Mouse (Mus musculus): ENCODE measurements around the gene Gm11238. TPM values are rescaled to one million over a fixed set of nuclear protein-coding genes. Genes with fewer than 3 reads are reported as not detected.
"Not testable (repeated sequence)": the region's sequence is repeated elsewhere in the genome, so short reads cannot be mapped to it uniquely, and the experiment has no call there.

Gm11238 gene
- not detected in 2 replicates for total RNA-seq (2017)

- ATAC-seq (ENCODE audit: extremely low read depth, insufficient number of reproducible peaks, low FRiP score, poor library complexity, severe bottlenecking): not testable (repeated sequence)
Observed at GRCm38 (mm10) chr4:73607581-73607980, at the start of gene Gm11238. Gene Gm11238 (plus strand): TSS chr4:73607881.

- no peak for ATAC-seq (ENCODE audit: extremely low read depth, insufficient number of reproducible peaks, low FRiP score, poor library complexity, severe bottlenecking)
Observed at GRCm38 (mm10) chr4:73599248-73599647, 8.4 kb upstream of the Gm11238 start.

DNA sequence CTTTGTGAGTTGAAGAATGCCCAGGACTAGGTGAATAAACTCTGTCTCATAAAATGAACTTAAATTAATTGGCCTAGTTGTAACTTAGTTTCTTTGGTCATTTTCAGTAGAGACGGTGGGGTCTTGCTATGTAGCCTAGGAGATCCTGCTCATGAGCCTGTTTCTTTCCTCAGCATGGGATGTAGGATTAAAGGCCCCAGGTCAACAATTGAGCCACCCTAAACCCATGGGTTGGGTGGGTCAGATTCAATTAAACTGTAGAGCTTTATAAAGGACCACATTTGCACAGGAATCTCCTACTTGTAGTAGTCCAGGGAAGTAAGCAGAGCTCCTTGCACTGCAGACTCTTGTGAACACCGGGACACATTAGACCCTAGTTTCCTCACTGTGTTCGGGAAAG lies 15.0 kb downstream of the Gm11238 start, which contains the start of gene Gm11237:
TSS of gene Gm11237 (plus strand) at position 301 of the 400 bp plus-strand sequence.
- not testable (repeated sequence) for ATAC-seq (ENCODE audit: extremely low read depth, insufficient number of reproducible peaks, low FRiP score, poor library complexity, severe bottlenecking)

DNA sequence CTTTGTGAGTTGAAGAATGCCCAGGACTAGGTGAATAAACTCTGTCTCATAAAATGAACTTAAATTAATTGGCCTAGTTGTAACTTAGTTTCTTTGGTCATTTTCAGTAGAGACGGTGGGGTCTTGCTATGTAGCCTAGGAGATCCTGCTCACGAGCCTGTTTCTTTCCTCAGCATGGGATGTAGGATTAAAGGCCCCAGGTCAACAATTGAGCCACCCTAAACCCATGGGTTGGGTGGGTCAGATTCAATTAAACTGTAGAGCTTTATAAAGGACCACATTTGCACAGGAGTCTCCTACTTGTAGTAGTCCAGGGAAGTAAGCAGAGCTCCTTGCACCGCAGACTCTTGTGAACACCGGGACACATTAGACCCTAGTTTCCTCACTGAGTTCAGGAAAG lies 30.1 kb downstream of the Gm11238 start, which contains the start of gene Gm11236:
TSS of gene Gm11236 (plus strand) at position 301 of the 400 bp plus-strand sequence.
- not testable (repeated sequence) for ATAC-seq (ENCODE audit: extremely low read depth, insufficient number of reproducible peaks, low FRiP score, poor library complexity, severe bottlenecking)

DNA sequence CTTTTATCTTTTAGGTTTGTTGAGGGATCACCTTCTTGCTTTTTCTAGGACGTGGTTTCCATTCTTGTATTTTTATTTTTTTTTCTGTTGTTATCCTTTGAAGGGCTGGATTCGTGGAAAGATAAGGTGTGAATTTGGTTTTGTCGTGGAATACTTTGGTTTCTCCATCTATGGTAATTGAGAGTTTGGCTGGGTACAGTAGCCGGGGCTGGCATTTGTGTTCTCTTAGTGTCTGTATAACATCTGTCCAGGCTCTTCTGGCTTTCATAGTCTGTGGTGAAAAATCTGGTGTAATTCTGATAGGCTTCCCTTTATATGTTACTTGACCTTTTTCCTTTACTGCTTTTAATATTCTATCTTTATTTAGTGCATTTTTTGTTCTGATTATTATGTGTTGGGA lies 54.2 kb downstream of the Gm11238 start:
- not testable (repeated sequence) for ATAC-seq (ENCODE audit: extremely low read depth, insufficient number of reproducible peaks, low FRiP score, poor library complexity, severe bottlenecking)

DNA sequence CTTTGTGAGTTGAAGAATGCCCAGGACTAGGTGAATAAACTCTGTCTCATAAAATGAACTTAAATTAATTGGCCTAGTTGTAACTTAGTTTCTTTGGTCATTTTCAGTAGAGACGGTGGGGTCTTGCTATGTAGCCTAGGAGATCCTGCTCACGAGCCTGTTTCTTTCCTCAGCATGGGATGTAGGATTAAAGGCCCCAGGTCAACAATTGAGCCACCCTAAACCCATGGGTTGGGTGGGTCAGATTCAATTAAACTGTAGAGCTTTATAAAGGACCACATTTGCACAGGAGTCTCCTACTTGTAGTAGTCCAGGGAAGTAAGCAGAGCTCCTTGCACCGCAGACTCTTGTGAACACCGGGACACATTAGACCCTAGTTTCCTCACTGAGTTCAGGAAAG lies 60.4 kb downstream of the Gm11238 start, which contains the start of gene Gm11239:
TSS of gene Gm11239 (plus strand) at position 301 of the 400 bp plus-strand sequence.
- ATAC-seq (ENCODE audit: extremely low read depth, insufficient number of reproducible peaks, low FRiP score, poor library complexity, severe bottlenecking): not testable (repeated sequence)

DNA sequence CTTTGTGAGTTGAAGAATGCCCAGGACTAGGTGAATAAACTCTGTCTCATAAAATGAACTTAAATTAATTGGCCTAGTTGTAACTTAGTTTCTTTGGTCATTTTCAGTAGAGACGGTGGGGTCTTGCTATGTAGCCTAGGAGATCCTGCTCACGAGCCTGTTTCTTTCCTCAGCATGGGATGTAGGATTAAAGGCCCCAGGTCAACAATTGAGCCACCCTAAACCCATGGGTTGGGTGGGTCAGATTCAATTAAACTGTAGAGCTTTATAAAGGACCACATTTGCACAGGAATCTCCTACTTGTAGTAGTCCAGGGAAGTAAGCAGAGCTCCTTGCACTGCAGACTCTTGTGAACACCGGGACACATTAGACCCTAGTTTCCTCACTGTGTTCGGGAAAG lies 75.5 kb downstream of the Gm11238 start, which contains the start of gene Gm428:
TSS of gene Gm428 (plus strand) at position 301 of the 400 bp plus-strand sequence.
- ATAC-seq (ENCODE audit: extremely low read depth, insufficient number of reproducible peaks, low FRiP score, poor library complexity, severe bottlenecking): not testable (repeated sequence)

Other genes with a start within 250 kb of the Gm11238 start
- gene Gm11487, start 202.8 kb upstream of the Gm11238 start, total RNA-seq (2017): not detected in 2 replicates
- gene Gm11237, start 15.1 kb downstream of the Gm11238 start, total RNA-seq (2017): not detected in 2 replicates
- not detected in 2 replicates for gene Gm11236, start 30.2 kb downstream of the Gm11238 start, total RNA-seq (2017)
- not detected in 2 replicates for gene Gm11239, start 60.5 kb downstream of the Gm11238 start, total RNA-seq (2017)
- not detected in 2 replicates for gene Gm428, start 75.6 kb downstream of the Gm11238 start, total RNA-seq (2017)
- gene Rasef, start 183.1 kb downstream of the Gm11238 start, total RNA-seq (2017): not detected in 2 replicates